Comparison of ENCODE assay signal across 8 mouse cellular contexts in genomic region chr4:133014896-133015709, GRCm38 (mm10). TPM values are rescaled to one million over a fixed set of nuclear protein-coding genes. Genes with fewer than 3 reads are reported as not detected.
DNase-seq lines count a peak whose midpoint lies in the region; ATAC-seq and TF ChIP-seq lines count a peak whose summit lies in the region.

No protein-coding gene starts in this region.

- TF ChIP-seq CTCF in kidney, postnatal 0 days (IDR thresholded peaks at IDR 0.05; ENCODE audit: low read depth): no peak
- TF ChIP-seq CTCF in midbrain, postnatal 0 days (IDR thresholded peaks at IDR 0.05): no peak
- TF ChIP-seq CTCF in thymus, adult 2 months (IDR thresholded peaks at IDR 0.05; ENCODE audit: borderline replicate concordance, control insufficient read depth, extremely low read depth, insufficient read depth, low read length, poor library complexity): no peak

- WGBS in kidney, postnatal 0 days: 40% methylated on average over 10 of the region's 10 CpGs
- 28% methylated on average over 10 of the region's 10 CpGs for WGBS in hindbrain, embryonic 10.5 days
- 17% methylated on average over 10 of the region's 10 CpGs for WGBS in midbrain, postnatal 0 days
- 82% methylated on average over 10 of the region's 10 CpGs for WGBS in thymus, adult 2 months

- no peak for ATAC-seq in kidney, postnatal 0 days (replicated peaks; ENCODE audit: low FRiP score, low read depth)
- no peak for ATAC-seq in midbrain, postnatal 0 days (ENCODE audit: low FRiP score)
- no peak for ATAC-seq in granulocyte monocyte progenitor cell, adult 5-6 weeks (replicated peaks; ENCODE audit: poor library complexity, severe bottlenecking)

- H3K27ac ChIP-seq in kidney, postnatal 0 days: peak overlapping the region; percentile 25; the same call in 1 of the 2 replicates
- peak overlapping the region; percentile 17 for H3K27ac ChIP-seq in hindbrain, embryonic 10.5 days
- no peak overlapping the region for H3K27ac ChIP-seq in midbrain, postnatal 0 days (ENCODE audit: low read depth, low read length)
- no peak overlapping the region for H3K27ac ChIP-seq in thymus, adult 2 months (ENCODE audit: control insufficient read depth, insufficient read depth, low read length)

- no peak for TF ChIP-seq POLR2A in thymus, adult 2 months (IDR thresholded peaks at IDR 0.05; ENCODE audit: control insufficient read depth, extremely low read depth, insufficient read depth, low read length, poor library complexity)

- H3K27me3 ChIP-seq in kidney, postnatal 0 days (ENCODE audit: insufficient read depth, low read length): no peaks in the 10 kb centered on the region
- peaks cover 11% of the 10 kb centered on the region for H3K27me3 ChIP-seq in hindbrain, embryonic 10.5 days (ENCODE audit: insufficient read depth, poor library complexity, severe bottlenecking)
- no peaks in the 10 kb centered on the region for H3K27me3 ChIP-seq in midbrain, postnatal 0 days (ENCODE audit: insufficient read depth, low read length)
- peaks cover 2% of the 10 kb centered on the region; the same call in 1 of the 2 replicates for H3K27me3 ChIP-seq in thymus, adult 2 months (ENCODE audit: control insufficient read depth, insufficient read depth, low read length)

- H3K9ac ChIP-seq in kidney, postnatal 0 days (ENCODE audit: low read depth, low read length): no peak overlapping the region
- H3K9ac ChIP-seq in midbrain, postnatal 0 days (replicated peaks; ENCODE audit: low read length, poor library complexity, severe bottlenecking): no peak overlapping the region

- no peaks in the 10 kb centered on the region for H3K9me3 ChIP-seq in kidney, postnatal 0 days (replicated peaks; ENCODE audit: low read length)
- no peaks in the 10 kb centered on the region for H3K9me3 ChIP-seq in hindbrain, embryonic 10.5 days
- no peaks in the 10 kb centered on the region for H3K9me3 ChIP-seq in midbrain, postnatal 0 days (ENCODE audit: low read length)

- no peak overlapping the region for H3K4me3 ChIP-seq in kidney, postnatal 0 days (replicated peaks; ENCODE audit: low read depth, low read length)
- peak overlapping the region; percentile 97 for H3K4me3 ChIP-seq in hindbrain, embryonic 10.5 days
- H3K4me3 ChIP-seq in midbrain, postnatal 0 days (ENCODE audit: low read depth, low read length): peak overlapping the region; percentile 95
- no peak overlapping the region for H3K4me3 ChIP-seq in thymus, adult 2 months (ENCODE audit: control insufficient read depth, insufficient read depth, low read length)

- peak overlapping the region; percentile 8 for H3K4me2 ChIP-seq in kidney, postnatal 0 days (ENCODE audit: low read length)
- H3K4me2 ChIP-seq in midbrain, postnatal 0 days (ENCODE audit: low read depth, low read length, poor library complexity, severe bottlenecking): peak overlapping the region; percentile 98

- no peak for DNase-seq in kidney, postnatal 0 days (ENCODE audit: low spot score)
- DNase-seq in kidney, adult 9 months: no peak
- DNase-seq in cerebellum, postnatal 25 days: peak; percentile 53 to 59
- DNase-seq in hindbrain, embryonic 10.5 days (ENCODE audit: low spot score): no peak
- peak; percentile 53 for DNase-seq in midbrain, postnatal 0 days (ENCODE audit: low spot score)
- DNase-seq in gastrocnemius, adult 18-20 months (ENCODE audit: low spot score): no peak
- DNase-seq in thymus, adult 2 months: no peak

- peaks cover 48% of the 10 kb centered on the region for H3K4me1 ChIP-seq in kidney, postnatal 0 days (replicated peaks; ENCODE audit: insufficient read depth, low read length)
- H3K4me1 ChIP-seq in hindbrain, embryonic 10.5 days (replicated peaks): peaks cover 96% of the 10 kb centered on the region
- peaks cover 32% of the 10 kb centered on the region for H3K4me1 ChIP-seq in midbrain, postnatal 0 days (ENCODE audit: insufficient read depth, low read length)
- H3K4me1 ChIP-seq in thymus, adult 2 months (replicated peaks; ENCODE audit: control insufficient read depth, insufficient read depth, low read length): peaks cover 56% of the 10 kb centered on the region

- H3K36me3 ChIP-seq in kidney, postnatal 0 days (ENCODE audit: insufficient read depth, low read length): peaks cover 4% of the 10 kb centered on the region; the same call in 1 of the 2 replicates
- H3K36me3 ChIP-seq in hindbrain, embryonic 10.5 days: no peaks in the 10 kb centered on the region
- no peaks in the 10 kb centered on the region for H3K36me3 ChIP-seq in midbrain, postnatal 0 days (ENCODE audit: insufficient read depth, low read length)
- H3K36me3 ChIP-seq in thymus, adult 2 months (ENCODE audit: control insufficient read depth, insufficient read depth, low read length): no peaks in the 10 kb centered on the region

RNA-seq across cellular contexts. Expression of gene Ahdc1, which starts 4.0 kb away (rescaled TPM):
- 6.4 and 6.7 TPM in 2 replicates for polyA plus RNA-seq in kidney, postnatal 0 days (2015; fragmentation: Nextera tagmentation; extraction: Ambion mirVana)
- polyA plus RNA-seq in hindbrain, embryonic 10.5 days (2016; fragmentation: Nextera tagmentation; extraction: Ambion mirVana): 9.0 and 9.7 TPM in 2 replicates
- total RNA-seq in midbrain, postnatal 0 days (2014; rRNA removed): 105 and 115 TPM in 2 replicates
- 9.2 and 11.0 TPM in 2 replicates for polyA plus RNA-seq in midbrain, postnatal 0 days (2015; fragmentation: Nextera tagmentation; extraction: Ambion mirVana)
- 10 to 100 TPM; 40.6 to 41.6 TPM for total RNA-seq in gastrocnemius, adult 18-20 months (2021)
- 1.3 and 4.7 TPM in 2 replicates for total RNA-seq in granulocyte monocyte progenitor cell, adult 5-6 weeks (2014; fragmentation: Nextera tagmentation)
- 0.26 and 0.93 TPM in 2 replicates for total RNA-seq in granulocyte monocyte progenitor cell, adult 5-6 weeks (2017)
- 59.8 and 78.9 TPM in 2 replicates for polyA plus RNA-seq in thymus, adult 2 months (2012; rRNA removed)

RNA-seq across cellular contexts. Expression of gene Fgr, which starts 41.2 kb away (rescaled TPM):
- polyA plus RNA-seq in kidney, postnatal 0 days (2015; fragmentation: Nextera tagmentation; extraction: Ambion mirVana): 0.47 and 0.51 TPM in 2 replicates
- 0.14 TPM in 1 of 2 replicates, not detected in the other for polyA plus RNA-seq in hindbrain, embryonic 10.5 days (2016; fragmentation: Nextera tagmentation; extraction: Ambion mirVana)
- 0.33 and 0.47 TPM in 2 replicates for total RNA-seq in midbrain, postnatal 0 days (2014; rRNA removed)
- 0.19 TPM in 1 of 2 replicates, not detected in the other for polyA plus RNA-seq in midbrain, postnatal 0 days (2015; fragmentation: Nextera tagmentation; extraction: Ambion mirVana)
- total RNA-seq in gastrocnemius, adult 18-20 months (2021): under 1 TPM; 0.09 to 0.14 TPM
- total RNA-seq in granulocyte monocyte progenitor cell, adult 5-6 weeks (2014; fragmentation: Nextera tagmentation): not detected in 2 replicates
- 0.99 and 2.4 TPM in 2 replicates for total RNA-seq in granulocyte monocyte progenitor cell, adult 5-6 weeks (2017)
- 15.3 and 15.8 TPM in 2 replicates for polyA plus RNA-seq in thymus, adult 2 months (2012; rRNA removed)

Comparison
In these comparisons a context has a peak if more than half of its experiments do, and no peak if none do; other contexts are left out.
1. DNase-seq: peak in cerebellum, postnatal 25 days (2 of 2) and midbrain, postnatal 0 days (single experiment); none in kidney, postnatal 0 days (single experiment), kidney, adult 9 months (single experiment), hindbrain, embryonic 10.5 days (single experiment), gastrocnemius, adult 18-20 months (single experiment) and thymus, adult 2 months (single experiment).
2. H3K27ac ChIP-seq: peak in kidney, postnatal 0 days (single experiment) and hindbrain, embryonic 10.5 days (single experiment); none in midbrain, postnatal 0 days (single experiment) and thymus, adult 2 months (single experiment).
3. H3K4me3 ChIP-seq: peak in hindbrain, embryonic 10.5 days (single experiment) and midbrain, postnatal 0 days (single experiment); none in kidney, postnatal 0 days (single experiment) and thymus, adult 2 months (single experiment).
4. RNA of gene Fgr, which starts 41.2 kb away (polyA plus RNA-seq): 15.3 to 15.8 TPM in thymus, adult 2 months; 0.47 to 0.51 TPM in kidney, postnatal 0 days, 0.19 TPM in midbrain, postnatal 0 days and 0.14 TPM in hindbrain, embryonic 10.5 days; every median in the first group is over 10 times any median in the second.